Mouse (Mus musculus) monocyte, adult 5-6 weeks (primary cell): ENCODE measurements around the gene 6430571L13Rik. TPM values are rescaled to one million over a fixed set of nuclear protein-coding genes. Genes with fewer than 3 reads are reported as not detected.

Experiments used
- ATAC-seq: fragments of 153-309, 156-312 bp; replicated peaks from 2 replicates; pipeline ENCODE4 v1.8.0; 2017; ENCODE audit warnings: mild to moderate bottlenecking; ENCODE audit not compliant: low TSS enrichment, insufficient number of reproducible peaks, severe bottlenecking, poor library complexity, low FRiP score
- total RNA-seq: library from RNA; stranded (forward); fragments of 200-1000, 200-491, 200-594 nt; gene quantifications from 3 replicates; pipeline ENCODE4 v1.2.3, GENCODE M21; 2017

The 6430571L13Rik gene
- total RNA-seq, 1 experiment from 2014 or later: not detected

- ATAC-seq: no peak
Measured at GRCm38 (mm10) chr9:107369270-107370105, 29.1 kb downstream of the 6430571L13Rik start.

DNA sequence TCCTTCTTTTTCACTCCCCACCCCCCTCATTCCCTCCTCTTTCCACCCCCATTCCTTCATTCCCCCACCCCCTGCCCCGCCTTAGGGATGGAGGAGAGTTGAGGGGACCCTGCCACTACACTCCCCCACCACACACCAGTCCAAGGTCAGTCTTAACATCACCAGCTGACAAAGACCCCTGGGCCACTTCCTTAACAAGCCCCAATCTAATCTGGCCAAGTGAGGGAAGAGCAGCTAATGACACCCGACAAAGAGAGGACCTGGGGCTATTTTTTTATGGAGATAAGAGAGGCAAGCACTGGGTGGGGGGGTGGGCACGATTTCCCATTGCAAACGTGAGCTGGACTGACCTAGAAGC, 29.7 kb downstream of the 6430571L13Rik start:
- no peak for ATAC-seq

DNA sequence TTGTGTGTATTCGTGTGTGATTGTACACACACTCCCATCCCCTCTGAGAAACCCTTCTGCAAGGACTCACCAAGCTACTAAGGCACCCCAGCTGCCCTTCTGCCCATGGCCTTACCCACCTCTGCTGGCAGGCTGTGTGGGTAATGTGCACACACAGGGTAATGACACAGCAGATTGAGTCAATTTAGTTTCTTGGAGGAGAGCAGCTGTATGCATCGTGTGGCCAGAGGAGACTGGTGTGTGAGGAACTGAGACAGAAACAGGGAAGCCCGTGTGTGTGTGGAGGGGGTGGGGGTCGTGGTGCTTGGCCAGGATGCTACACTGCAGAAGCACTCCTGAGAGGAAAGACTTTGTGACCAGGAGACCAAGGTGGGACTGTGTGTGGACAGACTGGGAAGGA, 32.0 kb downstream of the 6430571L13Rik start:
- peak; percentile 37; the same call in 1 of the 2 replicates for ATAC-seq

GRCm38 (mm10) chr9:107374623-107375022, 34.2 kb downstream of the 6430571L13Rik start:
- no peak for ATAC-seq

GRCm38 (mm10) chr9:107375451-107375850, 35.0 kb downstream of the 6430571L13Rik start:
- no peak for ATAC-seq

DNA sequence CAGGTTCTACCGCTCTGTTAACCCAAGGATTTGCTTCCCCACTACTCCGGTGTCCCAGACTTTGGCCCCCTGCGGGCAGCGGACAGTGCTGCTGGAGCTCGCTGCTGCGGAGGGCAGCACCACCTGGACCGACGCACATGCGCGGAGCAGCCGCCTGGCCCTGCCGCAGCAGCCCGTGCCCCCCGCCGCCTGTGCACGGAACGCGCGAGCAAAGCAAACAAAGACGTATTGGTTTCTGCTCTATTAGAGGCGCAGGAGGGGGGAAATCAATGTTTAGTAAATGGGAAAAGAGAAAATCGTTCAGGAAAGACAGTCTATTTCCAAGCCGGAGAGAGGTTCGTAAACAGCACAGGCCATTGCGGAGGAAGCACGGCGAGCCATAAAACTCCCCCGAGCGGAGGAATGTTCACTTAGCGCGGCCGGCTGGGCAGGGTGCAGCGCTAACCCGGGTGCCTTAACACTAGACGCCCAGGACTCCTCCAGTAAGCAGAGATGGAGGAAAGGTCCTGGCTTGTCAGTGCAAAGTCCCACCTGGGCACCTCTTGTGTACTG, 37.6 kb downstream of the 6430571L13Rik start:
- no peak for ATAC-seq

GRCm38 (mm10) chr9:107381723-107382122, 41.3 kb downstream of the 6430571L13Rik start:
- ATAC-seq: no peak

GRCm38 (mm10) chr9:107384396-107384795, 44.0 kb downstream of the 6430571L13Rik start:
- ATAC-seq: no peak

GRCm38 (mm10) chr9:107386722-107387121, 46.3 kb downstream of the 6430571L13Rik start:
- ATAC-seq: no peak

DNA sequence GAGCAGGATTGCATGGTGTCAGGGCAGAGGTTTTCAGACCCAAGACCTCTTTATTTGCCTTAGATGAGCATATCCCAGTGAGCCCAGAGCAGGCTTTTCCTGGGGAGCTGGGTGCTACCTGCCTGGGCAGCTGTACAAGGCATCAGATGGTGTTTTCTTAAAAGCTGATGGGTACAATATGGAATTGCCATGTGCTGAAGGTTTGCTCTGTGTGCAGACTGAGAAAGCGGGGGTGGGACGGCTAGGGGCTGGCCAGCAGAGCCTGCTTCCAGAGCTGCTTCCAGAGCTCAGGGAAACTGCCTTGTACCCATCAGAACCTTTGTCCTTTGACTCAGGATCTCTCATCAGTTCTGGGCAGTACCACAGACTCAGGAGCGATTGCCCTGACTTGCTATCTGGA, 47.3 kb downstream of the 6430571L13Rik start:
- ATAC-seq: no peak

DNA sequence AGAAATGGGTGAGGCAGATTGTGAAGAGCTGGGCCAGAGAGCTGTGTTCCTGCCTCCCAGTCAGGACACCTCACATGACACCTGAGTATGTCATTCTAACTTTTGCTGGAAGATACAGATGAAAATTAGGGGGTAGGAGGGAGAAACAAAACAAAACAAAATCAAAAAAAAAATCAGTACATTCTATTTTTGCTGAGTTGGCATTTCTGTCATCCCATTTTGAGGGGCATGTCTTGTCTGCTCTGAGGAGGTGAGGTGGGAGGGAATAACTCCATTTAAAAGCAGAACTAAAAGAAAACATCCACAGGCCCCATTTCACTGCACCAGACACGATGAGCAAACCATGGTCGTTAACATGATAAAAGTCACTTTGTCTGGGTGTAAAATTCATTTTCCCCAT, 47.9 kb downstream of the 6430571L13Rik start:
- ATAC-seq: no peak

DNA sequence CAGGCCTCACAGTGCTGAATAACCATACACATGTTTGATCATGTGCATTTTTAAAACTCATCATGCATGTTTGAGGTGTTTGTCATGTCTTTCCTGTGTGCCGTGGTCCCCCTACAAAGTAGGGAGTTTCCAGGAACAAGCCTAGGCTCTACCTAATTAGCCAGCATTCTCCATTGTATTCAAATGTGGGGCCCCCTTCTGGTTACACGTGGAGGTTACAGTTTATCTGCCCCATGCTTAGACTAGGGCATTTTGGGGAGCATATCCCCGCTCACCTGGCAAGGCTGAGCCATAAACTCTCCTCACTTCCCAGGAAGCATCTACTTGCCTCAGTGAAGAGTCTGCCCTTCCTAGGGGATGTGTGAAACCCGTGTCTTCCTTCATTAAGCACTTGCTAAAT, 56.0 kb downstream of the 6430571L13Rik start:
- no peak for ATAC-seq

DNA sequence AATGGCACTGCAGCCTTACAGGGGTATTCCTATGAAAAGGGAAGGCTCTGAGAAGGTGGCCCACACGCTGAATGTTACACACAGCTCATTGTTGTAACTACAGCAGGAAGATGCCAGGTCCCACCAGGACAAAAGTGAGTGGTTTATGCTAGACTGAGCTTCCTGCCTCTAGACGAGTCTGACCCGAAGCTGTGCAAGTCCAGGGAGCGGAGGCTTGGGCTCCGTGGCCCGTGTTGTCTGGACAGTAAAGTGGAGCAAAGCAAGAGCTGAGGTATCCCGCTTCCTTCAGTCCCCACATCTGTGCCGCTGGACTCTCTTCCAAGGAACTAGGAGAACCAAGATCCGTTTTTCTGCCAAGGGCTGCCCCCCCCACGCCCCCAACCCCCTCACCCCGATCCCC, 58.6 kb downstream of the 6430571L13Rik start:
- no peak for ATAC-seq

DNA sequence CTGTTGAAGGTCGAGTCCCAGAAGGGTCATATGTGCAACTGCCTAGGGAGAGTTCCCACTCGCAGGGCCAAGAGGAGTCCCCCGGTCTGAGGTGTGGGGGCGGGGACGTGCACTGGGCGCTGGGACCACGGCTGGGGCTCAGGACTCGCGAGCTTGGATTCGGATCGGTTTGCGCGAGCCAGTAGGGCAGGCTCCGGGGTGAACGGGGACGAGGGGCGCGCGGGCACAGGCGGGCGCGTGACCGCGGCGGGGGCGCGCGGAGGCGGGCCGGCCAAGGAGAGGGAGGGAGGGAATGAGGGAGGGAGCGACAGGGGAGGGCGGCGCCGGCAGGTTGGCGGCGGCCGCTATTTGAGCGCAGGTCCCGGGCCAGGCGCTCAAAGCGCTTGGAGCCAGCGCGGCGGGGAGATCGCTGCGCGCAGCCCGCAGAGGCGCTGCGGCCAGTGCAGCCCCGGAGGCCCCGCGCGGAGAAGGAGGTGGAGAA, 59.1 kb downstream of the 6430571L13Rik start, which contains the start of gene Cacna2d2:
Cacna2d2 (plus strand) TSS at position 122 of the 481 bp plus-strand sequence.
- ATAC-seq: no peak

DNA sequence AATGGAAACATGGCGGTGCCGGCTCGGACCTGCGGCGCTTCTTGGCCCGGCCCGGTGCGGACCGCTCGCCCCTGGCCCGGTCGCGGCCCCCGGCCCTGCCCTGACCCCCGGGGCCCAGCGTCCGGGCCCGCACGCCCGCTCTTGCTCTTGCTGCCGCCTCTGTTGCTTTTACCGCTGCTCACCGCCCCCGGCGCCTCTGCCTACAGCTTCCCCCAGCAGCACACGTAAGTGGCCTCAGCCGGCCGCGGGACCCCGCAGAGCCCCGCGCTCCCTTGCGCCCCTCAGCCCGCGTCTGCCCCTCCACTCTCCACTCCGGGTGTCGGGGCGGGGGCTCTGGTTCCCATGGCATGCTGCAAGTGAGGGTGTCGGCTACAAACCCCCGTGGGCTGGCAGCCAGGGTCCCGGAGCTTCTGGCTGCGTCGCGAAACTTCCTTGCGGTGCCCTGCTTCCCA, 59.7 kb downstream of the 6430571L13Rik start:
- ATAC-seq: no peak

DNA sequence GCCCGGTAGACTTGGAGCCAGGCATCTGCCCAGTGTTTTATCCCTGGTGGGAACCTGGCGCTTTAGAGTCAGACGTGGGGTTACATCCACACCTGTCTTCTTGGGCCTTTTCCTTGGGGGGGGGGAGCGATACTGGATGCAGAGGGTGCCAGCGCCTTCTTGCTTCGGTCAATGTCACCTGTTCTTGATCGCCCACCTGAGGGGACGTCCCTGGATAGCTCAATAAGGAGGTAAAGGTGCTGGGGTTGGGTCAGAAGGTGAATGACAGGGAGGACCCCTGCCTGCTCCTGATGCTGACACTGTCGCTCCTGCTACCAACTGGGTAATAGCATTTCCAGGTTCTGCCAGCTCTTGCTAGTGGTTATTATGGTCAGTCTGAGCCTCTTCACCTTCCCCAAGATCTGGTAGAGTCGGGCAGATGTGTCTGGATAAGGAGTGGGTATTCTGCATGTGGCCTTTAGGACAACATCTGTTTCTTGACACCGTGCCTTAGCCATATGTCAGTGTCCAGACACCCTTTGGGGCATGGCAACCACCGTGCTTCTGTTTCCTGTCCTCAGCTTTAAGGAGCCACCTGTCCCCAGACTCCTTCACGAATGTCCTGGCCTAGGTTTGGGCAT, 60.4 kb downstream of the 6430571L13Rik start:
- ATAC-seq: no peak
